Mouse (Mus musculus) embryonic fibroblast, embryonic 13.5 days (primary cell): ENCODE data around the gene Sf3a1.

Experiments
- CTCF ChIP-seq: IDR thresholded peaks from 2 replicates; pipeline ENCODE4 v1.5.1; 2011; ENCODE audit warnings: mild to moderate bottlenecking, control low read depth, low read length, moderate library complexity, borderline replicate concordance; ENCODE audit not compliant: insufficient read depth
- POLR2A ChIP-seq: IDR thresholded peaks from 2 replicates; pipeline ENCODE4 v1.6.1; 2011; ENCODE audit warnings: low read depth, mild to moderate bottlenecking, control low read depth, low read length, moderate library complexity

DNA sequence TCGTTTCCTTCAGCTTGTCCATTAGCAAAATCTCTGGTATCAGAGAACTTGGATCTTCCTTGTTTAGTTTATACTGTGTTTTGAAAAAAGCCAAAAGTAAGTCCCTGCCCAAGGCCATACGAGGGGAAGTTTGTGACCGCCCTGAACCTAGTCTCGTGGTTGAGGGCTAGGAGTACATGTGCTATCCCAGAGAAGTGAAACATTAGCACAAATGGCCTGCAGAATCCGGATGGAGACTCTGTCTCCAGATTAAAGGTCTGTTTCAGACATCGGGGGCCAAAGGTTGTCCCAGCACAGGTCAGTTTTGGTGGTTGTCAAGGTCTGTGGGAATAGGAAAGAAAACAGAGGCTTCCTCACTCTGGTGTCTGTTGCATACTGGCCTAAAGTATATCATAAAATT is 29.0 kb downstream of the Sf3a1 start:
- no peak for TF ChIP-seq CTCF
- no peak for TF ChIP-seq POLR2A
